Mouse (Mus musculus) left cerebral cortex, adult 2 months (tissue): ENCODE data around the gene Efcab1. TPM values are rescaled to one million over a fixed set of nuclear protein-coding genes. Genes with fewer than 3 reads are reported as not detected.
"Not testable (repeated sequence)": the region's sequence is repeated elsewhere in the genome, so short reads cannot be mapped to it uniquely, and the experiment has no call there.

Experiments used
- DNase-seq, 2 experiments: peaks; one replicate each; pipeline ENCODE4 v3.0.0; 2021 to 2022; ENCODE audit warnings: low spot score in 2 of 2, mixed read lengths in 1 of 2; ENCODE audit errors: extremely low spot score in 1 of 2
- H3K27ac ChIP-seq: fragments of 200-600 bp; 2 replicates; pipeline ENCODE4 v1.8.1; 2022
- H3K4me3 ChIP-seq: fragments of 200-600 bp; 2 replicates; pipeline ENCODE4 v1.8.1; 2022
- CTCF ChIP-seq: fragments of 200-600 bp; IDR thresholded peaks from 2 replicates; pipeline ENCODE4 v1.8.1; 2022; ENCODE audit warnings: antibody characterized with exemption, mild to moderate bottlenecking, moderate library complexity
- intact Hi-C: fragments of 180-260 bp; cut with DNase I; formaldehyde crosslinking; loops from one replicate; pipeline ENCODE4 v1.15.1; 2025
- long read RNA-seq, 2 experiments: library from polyadenylated mRNA; stranded (forward); transcript quantifications; one replicate each; pipeline ENCODE4 v2.0.0; 2021; ENCODE audit warnings: borderline mapping rate in 2 of 2
- total RNA-seq, 2 experiments: library from RNA; stranded (reverse); gene quantifications; 2 replicates each; pipeline ENCODE4 v1.2.3; 2021

The Efcab1 gene
- 1 to 10 TPM; 4.6 to 6.2 TPM for total RNA-seq
- long read RNA-seq, experiment 1, partial matches to known transcripts: 0 of 4 reads
- long read RNA-seq, experiment 1, other reads (novel, unspliced or antisense): 0 of 4 reads
- long read RNA-seq, experiment 2, partial matches to known transcripts: 0 of 5 reads
- long read RNA-seq, experiment 2, other reads (novel, unspliced or antisense): 2 of 5 reads

DNA sequence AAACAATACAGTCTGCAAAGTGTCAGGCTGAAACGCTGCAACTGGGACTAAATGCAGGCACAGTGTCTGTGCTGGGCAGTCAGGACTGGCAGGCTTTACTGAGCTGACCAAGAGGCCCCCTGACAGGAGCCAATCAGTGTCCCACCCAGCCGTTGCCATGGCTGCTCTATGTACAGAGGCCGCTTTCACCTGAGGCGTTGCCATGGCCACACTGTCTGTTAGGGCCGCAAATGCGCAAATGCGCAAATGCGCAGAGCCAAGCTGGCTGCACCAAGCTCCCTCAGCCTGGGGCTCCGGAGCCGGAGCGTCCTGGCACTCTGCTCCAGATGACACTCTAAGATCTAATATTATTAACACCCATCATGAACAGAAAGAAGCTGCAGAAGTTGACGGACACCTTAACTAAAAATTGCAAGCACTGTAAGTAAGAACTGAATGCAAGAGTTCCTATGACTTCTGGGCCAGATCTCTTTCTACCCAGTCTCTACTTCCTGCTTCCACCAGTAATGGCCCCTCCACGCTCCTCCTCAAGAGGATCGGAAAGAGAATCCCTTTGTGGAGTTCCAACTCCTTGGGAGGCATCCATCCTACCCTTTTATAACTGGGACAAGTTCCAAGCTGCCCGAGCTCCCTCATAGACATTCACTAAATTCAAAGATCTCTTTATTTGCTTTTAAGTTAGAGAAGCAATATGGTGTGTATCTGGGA is at the start of gene Efcab1:
Gene Efcab1 (plus strand): TSS at position 214 of the 708 bp plus-strand sequence.
- peak within 1 kb of the TSS; percentile 33 for H3K4me3 ChIP-seq
- no peak within 1 kb of the TSS for H3K27ac ChIP-seq
- intact Hi-C loops: no loop called here
- no peak for TF ChIP-seq CTCF
- peak; percentile 57 to 70 for DNase-seq

DNA sequence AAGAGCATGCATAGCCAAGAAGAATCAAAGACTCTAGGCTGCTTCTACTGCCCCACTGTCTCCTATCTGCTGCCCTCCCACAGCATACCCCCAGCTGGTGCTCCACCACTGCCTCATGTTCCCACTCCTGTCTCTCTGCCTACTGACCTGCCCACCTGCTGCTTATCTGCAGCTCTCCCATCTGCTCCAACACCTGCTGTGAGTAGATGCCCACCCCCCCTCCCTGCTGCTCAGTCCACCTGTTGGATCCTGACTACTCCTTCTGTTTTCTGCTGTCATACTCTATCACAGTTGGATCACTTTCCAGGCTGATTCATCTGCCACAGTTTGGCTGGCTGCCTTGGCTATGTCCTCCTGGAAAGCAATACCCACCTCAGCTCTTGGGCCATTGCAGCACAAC is 47.0 kb upstream of the Efcab1 start:
- H3K27ac ChIP-seq: no peak overlapping the region
- no peak overlapping the region for H3K4me3 ChIP-seq
- intact Hi-C loops: no loop called here
- DNase-seq: peak in 1 of 2 experiments; percentile 11
- no peak for TF ChIP-seq CTCF

DNA sequence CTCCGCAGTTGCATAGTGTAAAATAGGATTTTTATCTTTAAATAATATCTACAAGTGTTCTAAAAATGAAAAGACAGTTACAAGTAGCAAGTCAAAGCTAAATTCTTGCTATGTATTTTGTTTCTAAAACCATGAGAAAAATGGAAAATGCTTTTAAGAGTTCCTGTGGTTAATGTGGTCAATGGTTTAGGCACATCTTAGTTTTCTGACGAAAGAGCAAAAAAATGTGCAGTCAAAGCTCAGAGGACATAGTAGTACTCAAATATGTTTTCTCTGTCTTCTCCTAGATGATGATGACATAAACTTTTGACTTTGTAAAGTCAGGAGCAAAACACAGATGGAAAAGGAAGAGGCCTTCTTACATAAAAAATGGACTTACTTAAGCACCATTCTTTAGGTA is 21.5 kb upstream of the Efcab1 start:
- no peak for DNase-seq
- Histone ChIP-seq H3K27ac (no peak overlapping the region), H3K4me3 (no peak overlapping the region)
- TF ChIP-seq CTCF: no peak
- intact Hi-C loops: no loop called here

DNA sequence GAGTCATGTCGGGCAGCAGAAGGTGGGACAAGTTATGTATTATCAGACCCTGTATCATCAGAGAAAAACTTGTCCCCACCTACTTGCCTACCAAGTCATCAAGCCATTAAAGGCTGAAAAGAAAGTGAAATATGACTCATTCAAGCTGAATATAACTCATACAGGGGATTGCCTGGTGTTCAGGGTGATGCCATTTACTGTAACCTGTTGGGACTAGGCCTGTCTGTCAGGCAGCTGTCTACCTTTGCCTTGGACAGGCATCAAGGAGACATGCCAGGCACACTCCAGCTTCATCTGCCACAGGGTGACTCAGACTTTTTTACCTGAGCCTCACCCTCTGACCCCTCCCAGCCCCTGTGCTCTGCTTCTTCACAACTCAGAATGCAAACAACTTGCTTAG is 21.0 kb upstream of the Efcab1 start:
- TF ChIP-seq CTCF: no peak
- Histone ChIP-seq H3K27ac (no peak overlapping the region), H3K4me3 (no peak overlapping the region)
- intact Hi-C loops: no loop called here
- no peak for DNase-seq

DNA sequence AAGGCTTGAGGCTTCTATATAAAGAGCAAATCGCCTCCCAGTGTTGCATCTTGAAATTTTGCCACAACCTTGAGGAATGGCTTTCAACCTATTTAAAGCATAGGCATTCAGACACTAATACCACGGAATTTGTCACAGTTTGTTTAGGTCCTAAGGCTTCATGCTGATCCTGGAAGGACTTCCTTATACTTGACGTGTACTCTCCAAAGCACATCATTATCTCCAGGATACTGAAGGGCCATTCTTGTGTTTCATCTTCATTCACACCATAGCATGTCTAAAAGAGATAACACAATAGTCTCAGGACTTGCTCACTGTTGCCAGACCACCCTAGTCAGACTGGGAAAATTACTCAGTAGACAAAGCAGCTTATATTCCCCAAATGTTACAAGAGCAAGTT is 13.9 kb upstream of the Efcab1 start:
- DNase-seq: no peak
- Histone ChIP-seq H3K4me3 (no peak overlapping the region), H3K27ac (no peak overlapping the region)
- intact Hi-C loops: no loop called here
- no peak for TF ChIP-seq CTCF

DNA sequence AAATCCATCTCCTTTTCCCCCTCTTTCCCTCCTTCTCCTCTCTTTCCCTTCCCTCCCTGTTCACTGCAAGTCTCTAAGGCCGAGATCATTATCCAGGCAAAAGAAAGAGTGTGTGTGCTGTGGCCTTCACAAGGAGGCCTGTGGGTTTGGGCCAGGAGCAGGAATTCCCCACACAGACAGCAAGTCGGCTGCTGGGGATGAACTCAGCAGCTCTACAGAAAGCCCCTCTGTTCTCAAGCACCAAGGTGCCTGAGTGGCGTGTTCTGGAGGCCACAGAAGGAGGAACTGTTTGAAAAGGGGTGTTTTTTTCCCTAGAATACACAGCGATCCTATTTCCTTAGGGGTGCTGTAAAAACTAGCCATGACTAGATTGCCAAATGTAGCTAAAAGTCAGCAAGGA is 12.5 kb upstream of the Efcab1 start:
- Histone ChIP-seq H3K27ac (no peak overlapping the region), H3K4me3 (no peak overlapping the region)
- intact Hi-C loops: no loop called here
- no peak for DNase-seq
- no peak for TF ChIP-seq CTCF

DNA sequence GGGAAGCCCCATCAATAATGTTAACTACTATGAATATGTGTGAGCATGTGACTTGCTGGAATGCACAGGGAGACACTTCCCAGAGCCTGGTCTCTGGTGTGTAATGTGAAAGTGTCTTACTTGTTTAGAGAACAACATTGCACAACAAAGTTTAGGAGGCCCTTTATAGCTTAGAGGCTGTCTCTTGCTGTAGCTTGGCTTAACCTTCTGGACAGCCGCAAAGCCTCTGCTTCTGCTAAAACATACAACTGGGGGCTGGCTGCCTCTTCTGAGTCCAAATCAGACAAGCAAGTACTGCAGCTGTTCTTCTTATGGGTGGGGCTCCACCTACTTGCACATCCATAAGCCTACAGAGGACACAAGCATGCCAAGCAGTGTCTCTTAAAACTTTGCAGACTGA is 11.7 kb upstream of the Efcab1 start:
- intact Hi-C loops: no loop called here
- no peak overlapping the region for H3K27ac ChIP-seq
- TF ChIP-seq CTCF: no peak
- no peak for DNase-seq
- H3K4me3 ChIP-seq: no peak overlapping the region

DNA sequence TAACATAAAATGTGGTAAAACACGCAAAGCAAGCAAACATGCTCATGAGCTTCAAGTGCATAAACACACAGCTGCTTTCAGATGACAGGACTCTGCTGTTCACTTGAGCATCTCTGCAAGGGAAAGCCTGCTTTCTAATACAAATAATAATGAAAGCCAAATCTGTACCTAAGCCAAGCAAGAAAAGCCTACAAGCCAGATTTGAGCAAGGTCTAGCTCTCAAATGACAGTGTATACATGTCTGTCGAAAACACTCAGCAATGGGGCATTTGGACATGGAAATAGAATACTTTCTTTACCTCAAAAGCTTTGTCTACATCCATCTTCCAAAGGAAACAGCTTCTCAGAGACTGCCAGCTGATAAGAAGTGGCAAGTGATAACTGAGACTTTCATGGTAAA is 10.9 kb upstream of the Efcab1 start:
- intact Hi-C loops: no loop called here
- no peak for DNase-seq
- no peak for TF ChIP-seq CTCF
- Histone ChIP-seq H3K4me3 (no peak overlapping the region), H3K27ac (no peak overlapping the region)

DNA sequence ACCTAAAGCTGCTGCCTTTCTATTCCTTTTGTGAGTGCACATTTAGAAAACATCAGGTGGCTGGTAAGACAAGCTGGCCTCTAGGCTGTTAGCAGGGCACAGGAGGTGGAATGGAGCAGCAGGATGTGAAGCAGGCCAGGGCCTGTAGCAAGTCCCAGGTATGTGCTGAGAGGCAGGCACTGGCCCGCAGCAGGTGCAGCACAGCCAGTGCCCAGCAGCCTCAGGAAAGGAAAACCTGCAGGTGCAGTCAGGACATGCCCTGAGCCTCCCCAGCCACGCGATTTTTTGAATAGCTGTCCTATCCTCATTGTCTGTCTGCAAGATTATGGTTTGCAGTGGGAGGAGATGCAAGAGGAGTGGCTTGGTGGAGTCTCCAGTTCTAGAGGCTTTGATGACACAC is 24.3 kb downstream of the Efcab1 start:
- intact Hi-C loops, H3K4me3 ChIP-seq, DNase-seq, H3K27ac ChIP-seq: not testable (repeated sequence)

DNA sequence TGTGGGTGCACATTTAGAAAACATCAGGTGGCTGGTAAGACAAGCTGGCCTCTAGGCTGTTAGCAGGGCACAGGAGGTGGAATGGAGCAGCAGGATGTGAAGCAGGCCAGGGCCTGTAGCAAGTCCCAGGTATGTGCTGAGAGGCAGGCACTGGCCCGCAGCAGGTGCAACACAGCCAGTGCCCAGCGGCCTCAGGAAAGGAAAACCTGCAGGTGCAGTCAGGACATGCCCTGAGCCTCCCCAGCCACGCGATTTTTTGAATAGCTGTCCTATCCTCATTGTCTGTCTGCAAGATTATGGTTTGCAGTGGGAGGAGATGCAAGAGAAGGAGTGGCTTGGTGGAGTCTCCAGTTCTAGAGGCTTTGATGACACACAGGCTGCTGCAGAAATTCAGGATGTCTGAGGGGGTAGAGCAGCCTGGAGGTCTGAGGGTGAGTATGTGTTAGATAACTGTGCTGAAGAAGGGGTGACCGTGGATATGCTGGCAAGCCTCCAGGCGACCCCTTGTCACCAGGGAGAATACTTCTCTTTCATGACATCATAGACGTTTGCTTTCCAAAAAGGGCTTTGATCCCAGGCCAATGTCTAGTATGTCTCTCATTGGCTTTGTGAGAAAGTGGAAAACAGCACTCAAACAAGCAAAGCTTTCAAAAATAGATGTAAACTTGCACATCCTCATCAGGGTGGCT is 30.2 kb downstream of the Efcab1 start:
- intact Hi-C loops, H3K4me3 ChIP-seq, DNase-seq: not testable (repeated sequence)

DNA sequence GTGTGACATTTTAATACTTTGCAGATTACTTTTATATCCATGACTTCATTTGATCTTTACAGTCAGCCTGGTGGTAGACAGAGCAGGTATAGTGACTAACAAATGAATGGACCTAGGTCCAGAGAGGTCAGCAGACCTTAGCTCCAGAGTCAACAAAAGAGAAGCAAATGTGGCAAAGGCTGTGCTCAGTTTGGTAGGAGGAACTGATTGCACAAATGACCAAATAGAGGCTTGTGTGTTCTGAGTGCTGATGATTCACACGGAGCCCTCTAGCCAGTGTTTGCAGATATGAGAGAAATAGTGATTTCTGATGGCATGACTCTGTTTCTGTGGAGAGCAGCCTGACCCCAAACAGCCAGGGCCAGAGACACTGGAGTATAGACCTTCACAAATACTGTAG is 33.1 kb downstream of the Efcab1 start:
- H3K4me3 ChIP-seq: no peak overlapping the region
- no peak overlapping the region for H3K27ac ChIP-seq
- intact Hi-C loops: no loop called here

More for the DNA sequence above, 30.2 kb downstream of the Efcab1 start:
- not testable (repeated sequence) for H3K27ac ChIP-seq

DNA sequence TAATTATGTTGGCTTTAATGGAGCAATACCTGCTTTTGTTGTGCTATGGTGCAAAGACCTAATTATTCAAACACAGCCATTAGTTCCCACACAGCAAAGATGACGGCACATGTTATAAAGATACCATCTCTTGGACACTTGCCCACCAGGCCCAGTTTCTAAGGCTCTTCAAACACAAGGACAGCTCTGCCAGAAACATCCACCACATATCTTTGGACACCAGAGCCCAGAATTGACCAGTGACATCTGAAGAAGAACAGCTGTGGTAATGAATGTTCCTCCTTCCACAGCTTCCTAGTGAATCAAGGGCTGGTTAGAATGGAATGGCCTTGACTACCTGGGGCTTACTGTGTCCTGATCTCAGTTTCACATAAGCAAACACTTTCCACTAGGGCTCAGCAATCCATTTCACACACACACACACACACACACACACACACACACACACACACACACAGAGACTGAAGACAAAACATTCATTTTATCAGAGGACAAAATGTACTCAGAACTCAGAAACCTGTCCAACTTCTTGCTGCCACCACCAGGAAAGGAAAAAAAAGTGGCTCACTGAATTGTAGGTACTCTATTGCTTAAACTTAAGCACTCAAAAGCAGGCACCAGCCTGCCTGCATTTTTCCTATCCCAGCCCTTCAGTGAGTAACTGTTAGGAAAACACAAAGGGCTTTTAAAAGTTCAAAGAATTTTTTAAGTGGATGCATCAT is 33.7 kb downstream of the Efcab1 start:
- TF ChIP-seq CTCF: no peak
- intact Hi-C loops: no loop called here
- Histone ChIP-seq H3K27ac (no peak overlapping the region), H3K4me3 (no peak overlapping the region)
- DNase-seq: no peak

More for the DNA sequence above, 33.1 kb downstream of the Efcab1 start:
- no peak for DNase-seq
- no peak for TF ChIP-seq CTCF
